Mouse (Mus musculus): ENCODE results near the gene Rin2. TPM values are rescaled to one million over a fixed set of nuclear protein-coding genes. Genes with fewer than 3 reads are reported as not detected.

Rin2 gene
- total and polyA plus RNA-seq, 3 experiments, result 0.05 to 0.10 (median 0.08) TPM

DNA sequence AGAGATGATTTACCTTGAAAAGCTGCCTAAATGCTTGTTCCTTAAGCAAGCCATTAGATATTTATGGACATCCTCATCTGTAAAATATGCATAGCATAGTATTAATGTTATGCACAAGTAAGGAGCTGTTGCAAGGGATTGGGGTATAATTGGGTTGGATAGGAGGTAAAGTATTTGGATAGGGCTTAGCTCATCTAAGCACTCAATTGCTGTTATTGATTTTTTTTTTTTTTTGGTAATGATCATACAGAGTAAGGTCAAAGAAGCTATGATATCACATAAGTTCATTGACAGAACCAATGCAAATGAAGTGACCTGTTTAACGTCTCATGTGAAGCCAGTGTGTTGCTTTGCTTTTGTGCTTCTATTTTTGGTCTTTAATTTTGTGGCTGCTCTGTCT, 198.9 kb downstream of the Rin2 start:
- dilution Hi-C loops (cut with MboI; ENCODE audit: extremely low pct_ligation_motif_present, extremely low pct_unique_long_range_greater_than_20kb, low sequenced_read_pairs) (no loop called here), in situ Hi-C loops (cut with MboI; ENCODE audit: low pct_ligation_motif_present, low pct_unique_long_range_greater_than_20kb, low sequenced_read_pairs) (no loop called here)
- Histone ChIP-seq H3K4me1 (ENCODE audit: control insufficient read depth in 1 of 2, insufficient read depth in 2 of 2) (peaks cover 0 to 4% of the 10 kb centered on the region in 2 experiments; a peak in 1 of 4 replicates), H3K27me3 (replicated peaks) (no peaks in the 10 kb centered on the region), H3K9me3 (replicated peaks; ENCODE audit: low read length) (no peaks in the 10 kb centered on the region), H3K27ac (ENCODE audit: insufficient read depth, low read depth) (no peak overlapping the region), H3K36me3 (replicated peaks in 1 of 2; ENCODE audit: control insufficient read depth in 1 of 2, insufficient read depth in 1 of 2, low read length in 1 of 2) (no peaks in the 10 kb centered on the region), H3K4me3 (replicated peaks in 1 of 3; ENCODE audit: low read depth in 2 of 3, low read length in 2 of 3, poor library complexity in 1 of 3) (no peak overlapping the region), H3K79me2 (replicated peaks; ENCODE audit: control insufficient read depth, extremely low read depth, insufficient read depth, poor library complexity, severe bottlenecking) (no peaks in the 10 kb centered on the region), H3K4me2 (ENCODE audit: insufficient read depth, low read depth, poor library complexity, severe bottlenecking) (no peak overlapping the region), H3K9ac (ENCODE audit: insufficient read depth, low read depth) (no peak overlapping the region)
- no peak for DNase-seq (ENCODE audit: extremely low read depth)
- TF ChIP-seq PAX5 (IDR thresholded peaks at IDR 0.05; ENCODE audit: low read length) (no peak), ZNF384 (IDR thresholded peaks at IDR 0.05; ENCODE audit: low read depth, low read length) (no peak), EP300 (IDR thresholded peaks at IDR 0.05; ENCODE audit: low read length) (no peak), CTCF (conservative IDR thresholded peaks at IDR 0.05 in 1 of 2, IDR thresholded peaks at IDR 0.05 in 1 of 2; ENCODE audit: low read depth in 2 of 2, low read length in 2 of 2) (no peak), JUND (conservative IDR thresholded peaks at IDR 0.05; ENCODE audit: low read depth, low read length) (no peak)

DNA sequence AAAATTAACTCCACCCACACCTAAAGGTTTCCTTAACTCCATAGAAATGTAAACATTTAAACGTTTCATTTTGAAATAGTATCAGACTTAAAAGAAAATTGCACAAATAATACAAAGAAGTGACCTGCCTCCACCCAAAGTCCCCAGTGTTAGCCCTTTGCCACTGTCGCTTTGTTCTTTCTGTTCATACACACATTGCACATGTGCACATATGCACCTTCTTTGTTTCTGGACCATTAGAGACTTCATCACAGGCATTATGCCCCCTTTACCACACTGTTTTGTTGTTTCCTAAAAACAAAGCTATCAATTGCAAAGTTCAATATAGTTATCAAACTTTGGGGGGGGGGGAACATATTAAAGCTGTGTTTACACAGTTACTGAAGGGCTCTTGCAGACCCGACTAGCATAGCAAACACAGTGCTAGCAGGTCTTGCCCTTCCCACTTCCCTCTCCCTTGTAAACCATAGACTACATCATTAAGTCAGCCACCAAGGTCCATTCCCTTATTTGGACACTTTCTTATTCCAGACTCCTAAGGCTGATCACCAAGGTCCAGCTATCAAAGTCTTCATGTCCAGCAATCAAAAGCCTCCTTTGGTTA, 200.0 kb downstream of the Rin2 start:
- dilution Hi-C loops (cut with MboI; ENCODE audit: extremely low pct_ligation_motif_present, extremely low pct_unique_long_range_greater_than_20kb, low sequenced_read_pairs) (no loop called here), in situ Hi-C loops (cut with MboI; ENCODE audit: low pct_ligation_motif_present, low pct_unique_long_range_greater_than_20kb, low sequenced_read_pairs) (no loop called here)
- DNase-seq (ENCODE audit: extremely low read depth), result no peak
- H3K4me1 ChIP-seq (ENCODE audit: control insufficient read depth in 1 of 2, insufficient read depth in 2 of 2), result peaks cover 0 to 4% of the 10 kb centered on the region in 2 experiments; a peak in 1 of 4 replicates
- H3K4me3 ChIP-seq (replicated peaks in 1 of 3; ENCODE audit: low read depth in 2 of 3, low read length in 2 of 3, poor library complexity in 1 of 3), result no peak overlapping the region
- H3K79me2 ChIP-seq (replicated peaks; ENCODE audit: control insufficient read depth, extremely low read depth, insufficient read depth, poor library complexity, severe bottlenecking), result no peaks in the 10 kb centered on the region
- no peaks in the 10 kb centered on the region for H3K9me3 ChIP-seq (replicated peaks; ENCODE audit: low read length)
- no peak overlapping the region for H3K9ac ChIP-seq (ENCODE audit: insufficient read depth, low read depth)
- TF ChIP-seq BHLHE40 (IDR thresholded peaks at IDR 0.05; ENCODE audit: low read depth, low read length) (no peak), MAZ (IDR thresholded peaks at IDR 0.05; ENCODE audit: low read depth, low read length) (no peak), SIN3A (IDR thresholded peaks at IDR 0.05; ENCODE audit: low read length) (no peak), ELF1 (IDR thresholded peaks at IDR 0.05; ENCODE audit: low read depth, low read length) (no peak), NELFE (IDR thresholded peaks at IDR 0.05; ENCODE audit: low read depth, low read length) (no peak), ZNF384 (IDR thresholded peaks at IDR 0.05; ENCODE audit: low read depth, low read length) (no peak), RCOR1 (conservative IDR thresholded peaks at IDR 0.05; ENCODE audit: low read depth, low read length) (no peak), MYC (IDR thresholded peaks at IDR 0.05; ENCODE audit: low read depth, low read length) (no peak)
- no peak overlapping the region for H3K4me2 ChIP-seq (ENCODE audit: insufficient read depth, low read depth, poor library complexity, severe bottlenecking)
- no peaks in the 10 kb centered on the region for H3K36me3 ChIP-seq (replicated peaks in 1 of 2; ENCODE audit: control insufficient read depth in 1 of 2, insufficient read depth in 1 of 2, low read length in 1 of 2)
- H3K27me3 ChIP-seq (replicated peaks), result no peaks in the 10 kb centered on the region
- no peak overlapping the region for H3K27ac ChIP-seq (ENCODE audit: insufficient read depth, low read depth)

DNA sequence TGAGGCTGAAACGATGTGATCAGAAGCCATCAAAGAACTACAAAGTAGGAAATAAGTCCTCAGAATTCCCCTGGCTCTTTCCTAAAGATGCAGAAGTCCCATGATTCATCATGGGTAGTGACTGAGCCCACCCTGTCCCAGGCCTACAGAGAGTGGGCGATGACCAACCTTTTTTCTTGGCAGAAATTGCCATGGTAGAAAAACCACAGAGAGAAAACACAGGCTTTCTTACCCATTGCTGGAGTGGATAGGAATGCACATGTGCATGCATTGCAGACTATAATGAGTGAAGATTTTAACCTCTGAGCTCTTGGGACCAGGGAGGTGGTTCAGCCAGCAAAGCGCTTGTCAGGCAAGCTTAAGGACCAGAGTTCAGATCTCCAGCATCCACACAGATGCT, 202.2 kb downstream of the Rin2 start:
- no peaks in the 10 kb centered on the region for H3K79me2 ChIP-seq (replicated peaks; ENCODE audit: control insufficient read depth, extremely low read depth, insufficient read depth, poor library complexity, severe bottlenecking)
- peaks cover 9% of the 10 kb centered on the region for H3K9me3 ChIP-seq (replicated peaks; ENCODE audit: low read length)
- no peaks in the 10 kb centered on the region for H3K36me3 ChIP-seq (replicated peaks in 1 of 2; ENCODE audit: control insufficient read depth in 1 of 2, insufficient read depth in 1 of 2, low read length in 1 of 2)
- no peak overlapping the region for H3K27ac ChIP-seq (ENCODE audit: insufficient read depth, low read depth)
- H3K9ac ChIP-seq (ENCODE audit: insufficient read depth, low read depth), result no peak overlapping the region
- no peaks in the 10 kb centered on the region for H3K27me3 ChIP-seq (replicated peaks)
- H3K4me1 ChIP-seq (ENCODE audit: control insufficient read depth in 1 of 2, insufficient read depth in 2 of 2), result peaks cover 0 to under 1% of the 10 kb centered on the region in 2 experiments; a peak in 1 of 4 replicates
- no peak for DNase-seq (ENCODE audit: extremely low read depth)
- H3K4me3 ChIP-seq (replicated peaks in 1 of 3; ENCODE audit: low read depth in 2 of 3, low read length in 2 of 3, poor library complexity in 1 of 3), result no peak overlapping the region
- dilution Hi-C loops (cut with MboI; ENCODE audit: extremely low pct_ligation_motif_present, extremely low pct_unique_long_range_greater_than_20kb, low sequenced_read_pairs), result no loop called here
- in situ Hi-C loops (cut with MboI; ENCODE audit: low pct_ligation_motif_present, low pct_unique_long_range_greater_than_20kb, low sequenced_read_pairs), result no loop called here
- no peak overlapping the region for H3K4me2 ChIP-seq (ENCODE audit: insufficient read depth, low read depth, poor library complexity, severe bottlenecking)
- TF ChIP-seq JUN (IDR thresholded peaks at IDR 0.05; ENCODE audit: insufficient read depth, low read depth, low read length), result no peak
- TF ChIP-seq IRF4 (IDR thresholded peaks at IDR 0.05; ENCODE audit: low read depth, low read length), result no peak
- no peak for TF ChIP-seq USF2 (conservative IDR thresholded peaks at IDR 0.05; ENCODE audit: low read depth, low read length)
- no peak for TF ChIP-seq ELF1 (IDR thresholded peaks at IDR 0.05; ENCODE audit: low read depth, low read length)
- TF ChIP-seq EP300 (IDR thresholded peaks at IDR 0.05; ENCODE audit: low read length), result no peak
- no peak for TF ChIP-seq MXI1 (IDR thresholded peaks at IDR 0.05; ENCODE audit: low read depth, low read length)
- no peak for TF ChIP-seq CHD1 (IDR thresholded peaks at IDR 0.05; ENCODE audit: low read depth, low read length)
- no peak for TF ChIP-seq POLR2AphosphoS2 (IDR thresholded peaks at IDR 0.05; ENCODE audit: low read depth, low read length)
- TF ChIP-seq JUND (conservative IDR thresholded peaks at IDR 0.05; ENCODE audit: low read depth, low read length), result no peak
- TF ChIP-seq MEF2A (IDR thresholded peaks at IDR 0.05; ENCODE audit: borderline replicate concordance, low read depth, low read length), result no peak
- no peak for TF ChIP-seq E2F4 (IDR thresholded peaks at IDR 0.05; ENCODE audit: insufficient replicate concordance, low read depth, low read length)
- TF ChIP-seq ZNF384 (IDR thresholded peaks at IDR 0.05; ENCODE audit: low read depth, low read length), result no peak
- TF ChIP-seq ZMIZ1 (IDR thresholded peaks at IDR 0.05; ENCODE audit: low read depth, low read length), result no peak
- no peak for TF ChIP-seq KAT2A (IDR thresholded peaks at IDR 0.05; ENCODE audit: insufficient replicate concordance, low read length)
- TF ChIP-seq PAX5 (IDR thresholded peaks at IDR 0.05; ENCODE audit: low read length), result no peak
- TF ChIP-seq CTCF (conservative IDR thresholded peaks at IDR 0.05 in 1 of 2, IDR thresholded peaks at IDR 0.05 in 1 of 2; ENCODE audit: low read depth in 2 of 2, low read length in 2 of 2), result no peak
- no peak for TF ChIP-seq TBP (conservative IDR thresholded peaks at IDR 0.05; ENCODE audit: low read depth, low read length)
- no peak for TF ChIP-seq MAFK (IDR thresholded peaks at IDR 0.05; ENCODE audit: insufficient replicate concordance, low read length)
- TF ChIP-seq NELFE (IDR thresholded peaks at IDR 0.05; ENCODE audit: low read depth, low read length), result no peak
